Mouse (Mus musculus) CH12.LX (cell line): Measurements from ENCODE around the gene Aqp6. TPM values are rescaled to one million over a fixed set of nuclear protein-coding genes. Genes with fewer than 3 reads are reported as not detected.

Experiments
- DNase-seq: peaks from one replicate; pipeline ENCODE4 v3.0.0-alpha.2; 2013; ENCODE audit errors: extremely low read depth
- H3K27ac ChIP-seq: 2 replicates; pipeline ENCODE4 v1.5.1; 2012; ENCODE audit warnings: low read depth, mild to moderate bottlenecking, control low read depth, moderate library complexity; ENCODE audit not compliant: insufficient read depth
- H3K27me3 ChIP-seq: replicated peaks from 2 replicates; pipeline ENCODE3; 2012; ENCODE audit warnings: inconsistent platforms
- H3K36me3 ChIP-seq, 2 experiments: replicated peaks in 1 of 2; 2 replicates each; pipeline versions ENCODE3 to v1.6.1; 2012; ENCODE audit warnings: inconsistent platforms in 1 of 2, low read length in 1 of 2, mild to moderate bottlenecking in 1 of 2, mixed read lengths in 1 of 2, moderate library complexity in 1 of 2; ENCODE audit not compliant: control insufficient read depth in 1 of 2, insufficient read depth in 1 of 2
- H3K4me1 ChIP-seq, 2 experiments: 2 replicates each; pipeline ENCODE4 v1.6.1; 2012; ENCODE audit warnings: inconsistent platforms in 1 of 2, moderate library complexity in 1 of 2; ENCODE audit not compliant: insufficient read depth in 2 of 2, control insufficient read depth in 1 of 2
- H3K4me2 ChIP-seq: 2 replicates; pipeline ENCODE4 v1.6.1; 2012; ENCODE audit warnings: low read depth, mild to moderate bottlenecking, control low read depth; ENCODE audit not compliant: poor library complexity, insufficient read depth, severe bottlenecking
- H3K4me3 ChIP-seq, 3 experiments: fragments of 150-350 bp in 1 of 3; sonication (generic) in 1 of 3; replicated peaks in 1 of 3; 2 replicates each; pipeline versions ENCODE3 to v1.5.1; 2011 to 2012; ENCODE audit warnings: low read depth in 2 of 3, low read length in 2 of 3, mild to moderate bottlenecking in 2 of 3, moderate library complexity in 2 of 3, control low read depth in 1 of 3, improper control_type of control experiment in 1 of 3, inconsistent platforms in 1 of 3, mixed read lengths in 1 of 3; ENCODE audit not compliant: poor library complexity in 1 of 3
- H3K79me2 ChIP-seq: replicated peaks from 2 replicates; pipeline ENCODE4 v1.6.1; 2012; ENCODE audit warnings: mild to moderate bottlenecking, moderate library complexity; ENCODE audit not compliant: control insufficient read depth, poor library complexity, insufficient read depth, severe bottlenecking; ENCODE audit errors: extremely low read depth
- H3K9ac ChIP-seq: 2 replicates; pipeline ENCODE4 v1.6.1; 2012; ENCODE audit warnings: low read depth, mild to moderate bottlenecking, control low read depth, moderate library complexity; ENCODE audit not compliant: insufficient read depth
- H3K9me3 ChIP-seq: replicated peaks from 2 replicates; pipeline ENCODE3; 2012; ENCODE audit warnings: low read length, inconsistent platforms, mixed read lengths
- CHD1 ChIP-seq: IDR thresholded peaks from 2 replicates; pipeline ENCODE4 v1.6.1; 2012; ENCODE audit warnings: low read depth, low read length, improper control_type of control experiment, inconsistent platforms
- CTCF ChIP-seq, 2 experiments: IDR thresholded peaks in 1 of 2; conservative IDR thresholded peaks in 1 of 2; 2 replicates each; pipeline ENCODE4 v1.5.1; 2011 to 2012; ENCODE audit warnings: low read depth in 2 of 2, low read length in 2 of 2, improper control_type of control experiment in 1 of 2, inconsistent platforms in 1 of 2, mild to moderate bottlenecking in 1 of 2, moderate library complexity in 1 of 2
- ELF1 ChIP-seq: IDR thresholded peaks from 2 replicates; pipeline ENCODE4 v1.6.1; 2014; ENCODE audit warnings: low read depth, mild to moderate bottlenecking, inconsistent platforms, low read length, improper control_type of control experiment
- ETS1 ChIP-seq: conservative IDR thresholded peaks from 2 replicates; pipeline ENCODE4 v1.6.1; 2012; ENCODE audit warnings: low read depth, mild to moderate bottlenecking, inconsistent platforms, low read length, improper control_type of control experiment, moderate library complexity
- GABPA ChIP-seq: IDR thresholded peaks from 2 replicates; pipeline ENCODE4 v1.6.1; 2012; ENCODE audit warnings: low read depth, low read length, improper control_type of control experiment, inconsistent platforms; ENCODE audit not compliant: insufficient replicate concordance
- IRF4 ChIP-seq: IDR thresholded peaks from 2 replicates; pipeline ENCODE4 v1.6.1; 2014; ENCODE audit warnings: low read depth, mild to moderate bottlenecking, inconsistent platforms, low read length, improper control_type of control experiment
- JUN ChIP-seq: IDR thresholded peaks from 2 replicates; pipeline ENCODE4 v1.6.1; 2011; ENCODE audit warnings: low read depth, mild to moderate bottlenecking, low read length, improper control_type of control experiment, moderate library complexity; ENCODE audit not compliant: insufficient read depth
- JUND ChIP-seq: conservative IDR thresholded peaks from 2 replicates; pipeline ENCODE4 v1.6.1; 2011; ENCODE audit warnings: low read depth, low read length, improper control_type of control experiment
- KAT2A ChIP-seq: IDR thresholded peaks from 2 replicates; pipeline ENCODE4 v1.6.1; 2012; ENCODE audit warnings: low read length, improper control_type of control experiment, inconsistent platforms; ENCODE audit not compliant: insufficient replicate concordance
- MAFK ChIP-seq: IDR thresholded peaks from 2 replicates; pipeline ENCODE4 v1.6.1; 2011; ENCODE audit warnings: low read length, improper control_type of control experiment; ENCODE audit not compliant: insufficient replicate concordance
- MAX ChIP-seq: IDR thresholded peaks from 2 replicates; pipeline ENCODE4 v1.6.1; 2011; ENCODE audit warnings: low read length, improper control_type of control experiment
- MAZ ChIP-seq: IDR thresholded peaks from 2 replicates; pipeline ENCODE4 v1.6.1; 2012; ENCODE audit warnings: low read depth, mild to moderate bottlenecking, inconsistent platforms, low read length, improper control_type of control experiment, moderate library complexity
- MEF2A ChIP-seq: IDR thresholded peaks from 2 replicates; pipeline ENCODE4 v1.6.1; 2014; ENCODE audit warnings: low read depth, mild to moderate bottlenecking, inconsistent platforms, low read length, improper control_type of control experiment, borderline replicate concordance
- NELFE ChIP-seq: IDR thresholded peaks from 2 replicates; pipeline ENCODE4 v1.6.1; 2011; ENCODE audit warnings: low read depth, low read length, improper control_type of control experiment
- NRF1 ChIP-seq: IDR thresholded peaks from 2 replicates; pipeline ENCODE4 v1.6.1; 2014; ENCODE audit warnings: low read depth, mild to moderate bottlenecking, inconsistent platforms, low read length, improper control_type of control experiment, moderate library complexity
- PAX5 ChIP-seq: IDR thresholded peaks from 2 replicates; pipeline ENCODE4 v1.6.1; 2012; ENCODE audit warnings: low read length, inconsistent platforms, mixed read lengths
- RCOR1 ChIP-seq: conservative IDR thresholded peaks from 2 replicates; pipeline ENCODE4 v1.6.1; 2012; ENCODE audit warnings: low read depth, mild to moderate bottlenecking, inconsistent platforms, low read length, improper control_type of control experiment
- SIN3A ChIP-seq: IDR thresholded peaks from 2 replicates; pipeline ENCODE4 v1.6.1; 2012; ENCODE audit warnings: low read length, improper control_type of control experiment, inconsistent platforms
- SMC3 ChIP-seq: IDR thresholded peaks from 2 replicates; pipeline ENCODE4 v1.6.1; 2011; ENCODE audit warnings: low read depth, low read length, improper control_type of control experiment
- TBP ChIP-seq: conservative IDR thresholded peaks from 2 replicates; pipeline ENCODE4 v1.6.1; 2011; ENCODE audit warnings: low read depth, low read length, improper control_type of control experiment
- TCF12 ChIP-seq: IDR thresholded peaks from 2 replicates; pipeline ENCODE4 v1.6.1; 2014; ENCODE audit warnings: low read depth, mild to moderate bottlenecking, inconsistent platforms, low read length, improper control_type of control experiment
- UBTF ChIP-seq: IDR thresholded peaks from 2 replicates; pipeline ENCODE4 v1.6.1; 2012; ENCODE audit warnings: low read depth, mild to moderate bottlenecking, inconsistent platforms, low read length, improper control_type of control experiment, moderate library complexity
- USF2 ChIP-seq: conservative IDR thresholded peaks from 2 replicates; pipeline ENCODE4 v1.6.1; 2011; ENCODE audit warnings: low read depth, low read length, improper control_type of control experiment
- ZC3H11A ChIP-seq: IDR thresholded peaks from 2 replicates; pipeline ENCODE4 v1.6.1; 2012; ENCODE audit warnings: low read depth, mild to moderate bottlenecking, inconsistent platforms, low read length, improper control_type of control experiment
- dilution Hi-C: fragments of 300-500 bp; cut with MboI; formaldehyde crosslinking; loops from 2 replicates; pipeline ENCODE4 v1.14.3; 2020; ENCODE audit warnings: low sequenced_read_pairs; ENCODE audit not compliant: extremely low pct_unique_long_range_greater_than_20kb, extremely low pct_ligation_motif_present
- in situ Hi-C: fragments of 300-500 bp; cut with MboI; formaldehyde crosslinking; loops from 3 replicates; pipeline ENCODE4 v1.14.3; 2019; ENCODE audit warnings: low sequenced_read_pairs, low pct_ligation_motif_present, low pct_unique_long_range_greater_than_20kb, mixed read lengths
- polyA plus RNA-seq: library from polyadenylated mRNA; unstranded; fragments of >175 nt; gene quantifications from 2 replicates; pipeline ENCODE4 v1.2.1, GENCODE M21; 2012; ENCODE audit warnings: low read depth; ENCODE audit not compliant: insufficient read length
- total RNA-seq, 2 experiments: library from RNA; depleted of rRNA; stranded (reverse); fragments of 300-350 nt in 1 of 2; fragments of >200 nt in 1 of 2; gene quantifications; 2 replicates each; pipeline ENCODE4 v1.2.3; 2012 to 2014

Aqp6 gene
- total and polyA plus RNA-seq, 3 experiments: not detected

DNA sequence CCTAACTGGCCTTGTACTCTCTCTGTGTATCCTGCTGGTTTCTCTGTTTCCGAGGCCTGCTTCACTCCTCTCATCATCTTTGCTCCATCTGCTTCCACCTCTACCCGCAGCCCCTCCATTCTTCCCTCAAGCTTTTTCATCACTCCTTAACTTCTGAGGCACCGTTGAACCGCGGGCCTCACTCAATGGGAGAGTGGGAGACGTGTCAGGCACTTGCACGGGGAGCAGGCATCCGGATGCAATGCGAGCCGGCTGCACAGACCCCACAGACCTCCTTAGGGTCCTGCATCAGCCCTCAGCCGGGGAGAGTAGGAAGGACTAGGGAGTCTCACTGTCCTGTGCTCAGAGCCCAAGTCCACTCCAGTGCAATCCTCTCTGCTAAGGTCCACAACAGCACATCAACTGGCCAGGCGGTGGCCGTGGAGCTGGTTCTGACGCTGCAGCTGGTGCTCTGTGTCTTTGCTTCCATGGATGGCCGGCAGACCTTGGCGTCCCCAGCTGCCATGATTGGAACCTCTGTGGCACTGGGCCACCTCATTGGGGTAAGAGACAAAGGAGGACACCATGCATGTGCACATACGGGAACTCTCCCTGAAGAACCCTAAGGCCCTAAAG is 1.1 kb downstream of the Aqp6 start:
- dilution Hi-C loops (no loop called here), in situ Hi-C loops (loop anchor here (10.0 kb wide), 1 partner anchor 292 kb away; no protein-coding TSS in a partner anchor)
- no peaks in the 10 kb centered on the region for H3K36me3 ChIP-seq
- no peak for TF ChIP-seq MAX
- no peak for TF ChIP-seq MAFK
- no peak for TF ChIP-seq CTCF (conservative IDR thresholded peaks at IDR 0.05 in 1 of 2, IDR thresholded peaks at IDR 0.05 in 1 of 2; ENCODE audit: low read depth in 2 of 2, low read length in 2 of 2)
- TF ChIP-seq CHD1: no peak
- no peak for TF ChIP-seq GABPA
- no peak for TF ChIP-seq KAT2A
- TF ChIP-seq RCOR1: no peak
- TF ChIP-seq TBP: no peak
- no peak for TF ChIP-seq JUND
- no peak for TF ChIP-seq UBTF
- TF ChIP-seq ETS1: no peak
- TF ChIP-seq TCF12: no peak
- no peak for TF ChIP-seq NRF1
- TF ChIP-seq IRF4: no peak
- TF ChIP-seq MAZ: no peak
- no peak for TF ChIP-seq JUN
- no peak for TF ChIP-seq SMC3
- TF ChIP-seq NELFE: no peak
- TF ChIP-seq SIN3A: no peak
- no peak for TF ChIP-seq PAX5
- TF ChIP-seq, all 38 proteins: peak for 0
- H3K9ac ChIP-seq: no peak overlapping the region
- peaks cover 90% of the 10 kb centered on the region for H3K27me3 ChIP-seq
- H3K79me2 ChIP-seq: no peaks in the 10 kb centered on the region
- H3K4me1 ChIP-seq: peaks cover 0 to 9% of the 10 kb centered on the region in 2 experiments; a peak in 2 of 4 replicates
- H3K27ac ChIP-seq: no peak overlapping the region
- H3K9me3 ChIP-seq: no peaks in the 10 kb centered on the region
- no peak overlapping the region for H3K4me2 ChIP-seq
- no peak overlapping the region for H3K4me3 ChIP-seq
- no peak for DNase-seq

DNA sequence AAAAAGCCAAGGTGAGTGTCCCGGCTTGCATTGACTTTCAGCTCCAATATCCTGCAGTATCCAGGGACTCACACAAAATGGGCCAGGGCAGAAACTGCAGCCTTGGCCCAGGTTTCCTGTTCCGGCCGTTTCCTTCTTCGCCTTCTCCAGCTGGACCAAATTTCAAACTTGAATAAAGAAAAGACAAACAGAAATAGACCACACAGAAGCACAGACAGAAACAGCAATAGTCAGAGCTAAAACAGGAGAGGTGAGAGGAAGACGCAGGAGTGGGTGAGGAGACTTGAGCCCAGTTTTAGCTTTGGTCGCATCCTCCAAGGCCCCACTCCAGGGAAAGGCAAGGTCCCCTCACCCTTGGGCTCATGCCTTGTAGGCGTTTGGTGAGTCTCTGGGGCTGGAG is 2.0 kb downstream of the Aqp6 start:
- DNase-seq: no peak
- no peaks in the 10 kb centered on the region for H3K9me3 ChIP-seq
- H3K4me1 ChIP-seq: peaks cover 0 to 15% of the 10 kb centered on the region in 2 experiments; a peak in 2 of 4 replicates
- TF ChIP-seq NRF1 (no peak), MEF2A (no peak), USF2 (no peak), ZC3H11A (no peak), ELF1 (no peak)
- no peak overlapping the region for H3K27ac ChIP-seq
- in situ Hi-C loops (loop anchor here (10.0 kb wide), 1 partner anchor 292 kb away; no protein-coding TSS in a partner anchor), dilution Hi-C loops (no loop called here)
- H3K4me3 ChIP-seq: no peak overlapping the region
- peaks cover 89% of the 10 kb centered on the region for H3K27me3 ChIP-seq
- no peaks in the 10 kb centered on the region for H3K79me2 ChIP-seq
- no peaks in the 10 kb centered on the region for H3K36me3 ChIP-seq
- H3K4me2 ChIP-seq: no peak overlapping the region
- H3K9ac ChIP-seq: no peak overlapping the region
